ENCODE assay signal across 24 mouse cellular contexts in genomic region chr14:35120089-35120488, GRCm38 (mm10).
A peak's percentile ranks its signal among the peaks of the same experiment; 100 is the strongest.
DNase-seq lines count a peak whose midpoint lies in the region; ATAC-seq and TF ChIP-seq lines count a peak whose summit lies in the region.
"Had no signal": no experiment of that assay in that cellular context is flagged by ENCODE, and none has a peak within 500 bp of the region (broad histone marks: within the 10 kb centered on the region; RNA-seq: fewer than 3 reads in every experiment).

No protein-coding gene starts in this region.

- H3K4me1 ChIP-seq in kidney, adult 2 months (ENCODE audit: control insufficient read depth, insufficient read depth, low read length), result no peaks in the 10 kb centered on the region
- peaks cover 14% of the 10 kb centered on the region for H3K4me1 ChIP-seq in liver, adult 2 months (ENCODE audit: control insufficient read depth, insufficient read depth, low read length)
- H3K4me1 ChIP-seq in liver, embryonic 15.5 days (replicated peaks), result no peaks in the 10 kb centered on the region
- H3K4me1 ChIP-seq in liver, embryonic 12.5 days, result 0 out of 2 replicates have a peak, but pooled peaks cover 6% of the 10 kb centered on the region
- peaks cover 5% of the 10 kb centered on the region; the same call in 1 of the 2 replicates for H3K4me1 ChIP-seq in liver, postnatal 0 days (ENCODE audit: insufficient read depth)
- H3K4me1 ChIP-seq: forebrain, embryonic 10.5 days; forebrain, embryonic 12.5 days had no signal

- peak; percentile 51 for DNase-seq in kidney, adult 2 months
- DNase-seq in kidney, adult 18-20 months, result no peak
- peak; percentile 95 for DNase-seq in liver, adult 2 months (ENCODE audit: extremely low read depth, low read depth, low spot score)
- DNase-seq in liver, result no peak
- no peak for DNase-seq in liver, postnatal 0 days
- no peak for DNase-seq in adrenal gland, adult 2 months
- DNase-seq: adrenal gland, postnatal 10 days; adrenal gland, postnatal 25 days; cerebellum, adult 11 months; cerebellum, adult 18-20 months; cerebellum, adult 8-10 months; cerebellum, adult 9-11 months; cerebellum, postnatal 14 days; cerebellum, postnatal 36 days; embryo, embryonic 11 days had no signal

- H3K4me2 ChIP-seq in liver, embryonic 15.5 days, result no peak overlapping the region
- H3K4me2 ChIP-seq in liver, embryonic 12.5 days, result no peak overlapping the region
- H3K4me2 ChIP-seq in liver, postnatal 0 days (ENCODE audit: low read depth, low read length), result no peak overlapping the region
- H3K4me2 ChIP-seq: embryonic facial prominence, embryonic 13.5 days; embryonic facial prominence, embryonic 15.5 days; forebrain, embryonic 12.5 days had no signal

- no peak for TF ChIP-seq CTCF in kidney, adult 2 months (conservative IDR thresholded peaks at IDR 0.05; ENCODE audit: insufficient read depth, insufficient read length, low read depth, low read length)
- no peak for TF ChIP-seq CTCF in liver, adult 2 months (IDR thresholded peaks at IDR 0.05; ENCODE audit: low read depth, low read length)
- TF ChIP-seq CTCF in liver, postnatal 0 days (IDR thresholded peaks at IDR 0.05; ENCODE audit: low read depth), result no peak

- H3K4me3 ChIP-seq in kidney, adult 2 months (ENCODE audit: insufficient read depth, low read depth, low read length), result no peak overlapping the region
- H3K4me3 ChIP-seq in liver, adult 2 months (ENCODE audit: insufficient read depth, low read depth, low read length), result no peak overlapping the region
- no peak overlapping the region for H3K4me3 ChIP-seq in liver, embryonic 15.5 days (replicated peaks)
- no peak overlapping the region for H3K4me3 ChIP-seq in liver, embryonic 12.5 days
- H3K4me3 ChIP-seq in liver, postnatal 0 days (ENCODE audit: low read depth, low read length), result no peak overlapping the region
- H3K4me3 ChIP-seq: embryonic facial prominence, embryonic 13.5 days; embryonic facial prominence, embryonic 15.5 days; erythroblast, embryonic 14.5 days; forebrain, embryonic 10.5 days; forebrain, embryonic 12.5 days had no signal

- peak; percentile 34; the same call in 1 of the 2 replicates for ATAC-seq in liver, embryonic 15.5 days (ENCODE audit: insufficient read depth)
- ATAC-seq in liver, embryonic 12.5 days, result no peak
- peak; percentile 72 for ATAC-seq in liver, postnatal 0 days
- ATAC-seq: forebrain, embryonic 14.5 days; forebrain, embryonic 16.5 days had no signal

- TF ChIP-seq POLR2A in kidney, adult 2 months (IDR thresholded peaks at IDR 0.05; ENCODE audit: low read depth, low read length), result no peak
- no peak for TF ChIP-seq POLR2A in liver, adult 2 months (IDR thresholded peaks at IDR 0.05; ENCODE audit: extremely low read depth, insufficient read depth, low read length)

- H3K79me2 ChIP-seq in liver, adult 2 months (ENCODE audit: control insufficient read depth, insufficient read depth, low read length), result no peaks in the 10 kb centered on the region

- WGBS in kidney, adult 2 months, result 53% methylated on average over 2 of the region's 2 CpGs
- 17% methylated on average over 2 of the region's 2 CpGs for WGBS in liver, adult 2 months
- WGBS in liver, embryonic 15.5 days (ENCODE audit: insufficient replicate concordance), result 41% methylated on average over 2 of the region's 2 CpGs
- WGBS in liver, embryonic 12.5 days (ENCODE audit: insufficient replicate concordance), result 29% methylated on average over 2 of the region's 2 CpGs
- 31% methylated on average over 2 of the region's 2 CpGs for whole genome bisulfite sequencing in liver, postnatal 0 days (ENCODE audit: insufficient replicate concordance)

- no peaks in the 10 kb centered on the region for H3K27me3 ChIP-seq in kidney, adult 2 months (replicated peaks; ENCODE audit: control insufficient read depth, insufficient read depth, low read length)
- H3K27me3 ChIP-seq in liver, adult 2 months (ENCODE audit: control insufficient read depth, insufficient read depth, low read length), result no peaks in the 10 kb centered on the region
- no peaks in the 10 kb centered on the region for H3K27me3 ChIP-seq in liver, embryonic 15.5 days
- H3K27me3 ChIP-seq in liver, embryonic 12.5 days (replicated peaks), result no peaks in the 10 kb centered on the region
- H3K27me3 ChIP-seq in liver, postnatal 0 days (ENCODE audit: insufficient read depth, low read length), result no peaks in the 10 kb centered on the region
- H3K27me3 ChIP-seq: embryonic facial prominence, embryonic 15.5 days had no signal

- H3K9me3 ChIP-seq in liver, embryonic 15.5 days (replicated peaks), result no peaks in the 10 kb centered on the region
- no peaks in the 10 kb centered on the region for H3K9me3 ChIP-seq in liver, embryonic 12.5 days (replicated peaks)
- H3K9me3 ChIP-seq in liver, postnatal 0 days (ENCODE audit: low read length), result no peaks in the 10 kb centered on the region
- H3K9me3 ChIP-seq: embryonic facial prominence, embryonic 13.5 days; embryonic facial prominence, embryonic 15.5 days; forebrain, embryonic 10.5 days; forebrain, embryonic 12.5 days had no signal

- no peak overlapping the region for H3K27ac ChIP-seq in kidney, adult 2 months (ENCODE audit: insufficient read depth, low read depth, low read length)
- peak overlapping the region; percentile 92 for H3K27ac ChIP-seq in liver, adult 2 months (replicated peaks; ENCODE audit: insufficient read depth, low read depth, low read length)
- no peak overlapping the region for H3K27ac ChIP-seq in liver, embryonic 15.5 days (replicated peaks)
- H3K27ac ChIP-seq in liver, embryonic 12.5 days, result no peak overlapping the region
- H3K27ac ChIP-seq in liver, postnatal 0 days (ENCODE audit: low read depth), result no peak overlapping the region
- H3K27ac ChIP-seq: embryonic facial prominence, embryonic 13.5 days; embryonic facial prominence, embryonic 15.5 days; forebrain, embryonic 10.5 days; forebrain, embryonic 12.5 days had no signal

- no peak for TF ChIP-seq EP300 in liver, postnatal 0 days (IDR thresholded peaks at IDR 0.05; ENCODE audit: low read depth)

- no peaks in the 10 kb centered on the region for H3K36me3 ChIP-seq in kidney, adult 2 months (ENCODE audit: control insufficient read depth, insufficient read depth, low read length)
- H3K36me3 ChIP-seq in liver, adult 2 months (ENCODE audit: control insufficient read depth, insufficient read depth, low read length), result no peaks in the 10 kb centered on the region
- no peaks in the 10 kb centered on the region for H3K36me3 ChIP-seq in liver, embryonic 15.5 days (replicated peaks)
- H3K36me3 ChIP-seq in liver, embryonic 12.5 days, result no peaks in the 10 kb centered on the region
- H3K36me3 ChIP-seq in liver, postnatal 0 days (replicated peaks; ENCODE audit: insufficient read depth, low read length), result no peaks in the 10 kb centered on the region
- H3K36me3 ChIP-seq: embryonic facial prominence, embryonic 13.5 days; embryonic facial prominence, embryonic 15.5 days; forebrain, embryonic 10.5 days; forebrain, embryonic 12.5 days had no signal

- no peak overlapping the region for H3K9ac ChIP-seq in liver, adult 2 months (ENCODE audit: low read depth, low read length)
- no peak overlapping the region for H3K9ac ChIP-seq in liver, embryonic 15.5 days
- no peak overlapping the region for H3K9ac ChIP-seq in liver, embryonic 12.5 days
- no peak overlapping the region for H3K9ac ChIP-seq in liver, postnatal 0 days (replicated peaks)
- H3K9ac ChIP-seq: embryonic facial prominence, embryonic 13.5 days; embryonic facial prominence, embryonic 15.5 days; forebrain, embryonic 12.5 days had no signal

Comparison
In these comparisons a context has a peak if more than half of its experiments do, and no peak if none do; other contexts are left out.
1. DNase-seq: peak in kidney, adult 2 months (single experiment) and liver, adult 2 months (single experiment); none in kidney, adult 18-20 months (single experiment), liver (single experiment), liver, postnatal 0 days (single experiment) and adrenal gland, adult 2 months (single experiment).